Mouse (Mus musculus) olfactory bulb, adult 2 months (tissue): Measurements from ENCODE around the gene Naa38.

Experiments used
- CTCF ChIP-seq: fragments of 200-500 bp; IDR thresholded peaks from 2 replicates; pipeline ENCODE4 v1.5.1; 2012; ENCODE audit warnings: low read depth, mild to moderate bottlenecking, low read length, moderate library complexity; ENCODE audit not compliant: insufficient read depth
- POLR2A ChIP-seq: fragments of 200-500 bp; IDR thresholded peaks from 2 replicates; pipeline ENCODE4 v1.6.1; 2012; ENCODE audit warnings: mild to moderate bottlenecking, low read depth, low read length, moderate library complexity; ENCODE audit not compliant: insufficient read depth

DNA sequence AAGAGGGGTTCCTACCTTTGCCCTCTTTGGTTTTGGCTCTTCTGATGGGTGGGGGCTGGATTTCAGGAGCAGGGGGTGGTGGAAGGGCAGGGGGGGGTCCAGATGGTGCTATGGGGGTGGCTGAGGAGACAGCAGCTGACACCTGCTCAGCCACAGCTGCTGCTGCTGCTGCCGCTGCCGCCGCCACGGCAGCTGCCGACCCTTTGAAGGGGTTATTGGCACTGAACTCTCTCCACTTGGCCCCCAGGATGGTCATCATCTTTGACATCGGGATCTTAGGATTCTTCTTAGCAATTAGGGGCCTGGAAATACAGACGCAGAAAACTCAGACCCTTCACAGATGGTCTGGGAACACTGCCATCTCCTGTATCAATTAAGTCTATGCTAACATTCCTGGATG lies 33.3 kb upstream of the Naa38 start:
- TF ChIP-seq CTCF, result no peak
- no peak for TF ChIP-seq POLR2A
